Mouse (Mus musculus) MEL (cell line): Measurements from ENCODE around the gene Prdm11. TPM values are rescaled to one million over a fixed set of nuclear protein-coding genes. Genes with fewer than 3 reads are reported as not detected.

Experiments used
- DNase-seq: peaks from one replicate; pipeline ENCODE4 v3.0.0; 2011; ENCODE audit warnings: low read depth, low spot score
- H3K27ac ChIP-seq: 2 replicates; pipeline ENCODE4 v1.5.1; 2012; ENCODE audit warnings: low read depth, mild to moderate bottlenecking, control low read depth, low read length, moderate library complexity; ENCODE audit not compliant: control insufficient read depth
- H3K27me3 ChIP-seq, 2 experiments: fragments of 150-350 bp in 1 of 2; sonication (generic) in 1 of 2; 2 replicates each; pipeline ENCODE4 v1.6.1; 2012; ENCODE audit warnings: low read length in 2 of 2, mild to moderate bottlenecking in 2 of 2, improper control_type of control experiment in 1 of 2, moderate library complexity in 1 of 2; ENCODE audit not compliant: insufficient read depth in 2 of 2, control insufficient read depth in 1 of 2
- H3K36me3 ChIP-seq, 2 experiments: 2 replicates each; pipeline ENCODE4 v1.6.1; 2012 to 2014; ENCODE audit warnings: low read length in 2 of 2, improper control_type of control experiment in 1 of 2, inconsistent platforms in 1 of 2, mild to moderate bottlenecking in 1 of 2; ENCODE audit not compliant: insufficient read depth in 2 of 2, control insufficient read depth in 1 of 2
- H3K4me1 ChIP-seq, 2 experiments: fragments of 150-350 bp in 1 of 2; sonication (generic) in 1 of 2; 2 replicates each; pipeline ENCODE4 v1.6.1; 2012; ENCODE audit warnings: low read length in 2 of 2, improper control_type of control experiment in 1 of 2, mild to moderate bottlenecking in 1 of 2; ENCODE audit not compliant: insufficient read depth in 2 of 2, control insufficient read depth in 1 of 2
- H3K4me3 ChIP-seq, 2 experiments: fragments of 150-350 bp in 1 of 2; sonication (generic) in 1 of 2; 2 replicates each; pipeline ENCODE4 v1.5.1; 2012; ENCODE audit warnings: low read depth in 2 of 2, low read length in 2 of 2, mild to moderate bottlenecking in 2 of 2, moderate library complexity in 2 of 2, control low read depth in 1 of 2, improper control_type of control experiment in 1 of 2; ENCODE audit not compliant: control insufficient read depth in 1 of 2, insufficient read depth in 1 of 2
- H3K79me2 ChIP-seq: 2 replicates; pipeline ENCODE4 v1.6.1; 2012; ENCODE audit warnings: mild to moderate bottlenecking, low read length, moderate library complexity; ENCODE audit not compliant: control insufficient read depth, poor library complexity, insufficient read depth
- H3K9ac ChIP-seq: 2 replicates; pipeline ENCODE4 v1.6.1; 2012; ENCODE audit warnings: low read depth, mild to moderate bottlenecking, control low read depth, low read length, moderate library complexity; ENCODE audit not compliant: control insufficient read depth, poor library complexity, severe bottlenecking
- H3K9me3 ChIP-seq: fragments of 150-350 bp; sonication (generic); replicated peaks from 2 replicates; pipeline ENCODE4 v1.6.1; 2012; ENCODE audit warnings: mild to moderate bottlenecking, low read length, improper control_type of control experiment, moderate library complexity; ENCODE audit not compliant: insufficient read depth
- BHLHE40 ChIP-seq: IDR thresholded peaks from 2 replicates; pipeline ENCODE4 v1.6.1; 2012; ENCODE audit warnings: low read depth, mild to moderate bottlenecking, inconsistent platforms, low read length, improper control_type of control experiment, borderline replicate concordance
- CHD1 ChIP-seq: IDR thresholded peaks from 2 replicates; pipeline ENCODE4 v1.6.1; 2012; ENCODE audit warnings: low read depth, mild to moderate bottlenecking, inconsistent platforms, low read length, improper control_type of control experiment
- CHD2 ChIP-seq: IDR thresholded peaks from 2 replicates; pipeline ENCODE4 v1.6.1; 2011; ENCODE audit warnings: low read length, improper control_type of control experiment
- CTCF ChIP-seq, 3 experiments: IDR thresholded peaks in 2 of 3; conservative IDR thresholded peaks in 1 of 3; 2 replicates each; pipeline ENCODE4 v1.5.1; 2011 to 2012; ENCODE audit warnings: low read length in 3 of 3, low read depth in 2 of 3, mild to moderate bottlenecking in 2 of 3, improper control_type of control experiment in 1 of 3, inconsistent platforms in 1 of 3, mixed read lengths in 1 of 3, moderate library complexity in 1 of 3; ENCODE audit not compliant: control insufficient read depth in 1 of 3, insufficient read depth in 1 of 3, poor library complexity in 1 of 3, severe bottlenecking in 1 of 3
- ELF1 ChIP-seq: IDR thresholded peaks from 2 replicates; pipeline ENCODE4 v1.6.1; 2014; ENCODE audit warnings: low read depth, mild to moderate bottlenecking, inconsistent platforms, low read length, improper control_type of control experiment, moderate library complexity
- EP300 ChIP-seq, 2 experiments: IDR thresholded peaks; 2 replicates each; pipeline ENCODE4 v1.6.1; 2011; ENCODE audit warnings: improper control_type of control experiment in 2 of 2, low read length in 2 of 2, low read depth in 1 of 2, mild to moderate bottlenecking in 1 of 2
- ETS1 ChIP-seq: IDR thresholded peaks from 2 replicates; pipeline ENCODE4 v1.6.1; 2012; ENCODE audit warnings: low read depth, mild to moderate bottlenecking, inconsistent platforms, low read length, improper control_type of control experiment, moderate library complexity
- GABPA ChIP-seq: IDR thresholded peaks from 2 replicates; pipeline ENCODE4 v1.6.1; 2012; ENCODE audit warnings: low read depth, mild to moderate bottlenecking, inconsistent platforms, low read length, improper control_type of control experiment, moderate library complexity
- HCFC1 ChIP-seq: IDR thresholded peaks from 2 replicates; pipeline ENCODE4 v1.6.1; 2012; ENCODE audit warnings: low read depth, mild to moderate bottlenecking, inconsistent platforms, low read length, improper control_type of control experiment, moderate library complexity
- JUND ChIP-seq: IDR thresholded peaks from 2 replicates; pipeline ENCODE4 v1.6.1; 2011; ENCODE audit warnings: low read depth, mild to moderate bottlenecking, improper control_type of control experiment, low read length
- KAT2A ChIP-seq: conservative IDR thresholded peaks from 2 replicates; pipeline ENCODE4 v1.6.1; 2012; ENCODE audit warnings: low read depth, low read length, improper control_type of control experiment, inconsistent platforms
- MAX ChIP-seq: IDR thresholded peaks from 2 replicates; pipeline ENCODE4 v1.6.1; 2011; ENCODE audit warnings: low read length, improper control_type of control experiment
- NELFE ChIP-seq: IDR thresholded peaks from 2 replicates; pipeline ENCODE4 v1.6.1; 2011; ENCODE audit warnings: low read depth, low read length, improper control_type of control experiment
- POLR2AphosphoS2 ChIP-seq: IDR thresholded peaks from 2 replicates; pipeline ENCODE4 v1.6.1; 2011; ENCODE audit warnings: low read length, improper control_type of control experiment
- RCOR1 ChIP-seq: IDR thresholded peaks from 2 replicates; pipeline ENCODE4 v1.6.1; 2012; ENCODE audit warnings: low read depth, mild to moderate bottlenecking, inconsistent platforms, low read length, improper control_type of control experiment
- SIN3A ChIP-seq: IDR thresholded peaks from 2 replicates; pipeline ENCODE4 v1.6.1; 2012; ENCODE audit warnings: low read length, improper control_type of control experiment, inconsistent platforms
- SMC3 ChIP-seq: IDR thresholded peaks from 2 replicates; pipeline ENCODE4 v1.6.1; 2011; ENCODE audit warnings: low read depth, low read length, improper control_type of control experiment
- TAL1 ChIP-seq: IDR thresholded peaks from 2 replicates; pipeline ENCODE4 v1.6.1; 2012; ENCODE audit warnings: mild to moderate bottlenecking, inconsistent platforms, low read length, moderate library complexity, mixed read lengths
- TBP ChIP-seq: IDR thresholded peaks from 2 replicates; pipeline ENCODE4 v1.8.0; 2011; ENCODE audit warnings: low read depth, low read length, improper control_type of control experiment
- TCF12 ChIP-seq: IDR thresholded peaks from 2 replicates; pipeline ENCODE4 v1.6.1; 2014; ENCODE audit warnings: low read depth, mild to moderate bottlenecking, inconsistent platforms, low read length, improper control_type of control experiment, moderate library complexity
- UBTF ChIP-seq: IDR thresholded peaks from 2 replicates; pipeline ENCODE4 v1.6.1; 2012; ENCODE audit warnings: low read depth, mild to moderate bottlenecking, inconsistent platforms, low read length, improper control_type of control experiment, moderate library complexity, borderline replicate concordance; ENCODE audit not compliant: insufficient read depth
- ZC3H11A ChIP-seq: IDR thresholded peaks from 2 replicates; pipeline ENCODE4 v1.6.1; 2012; ENCODE audit warnings: low read depth, mild to moderate bottlenecking, inconsistent platforms, low read length, improper control_type of control experiment
- ZMIZ1 ChIP-seq: IDR thresholded peaks from 2 replicates; pipeline ENCODE4 v1.6.1; 2012; ENCODE audit warnings: low read depth, mild to moderate bottlenecking, inconsistent platforms, low read length, improper control_type of control experiment, moderate library complexity
- polyA plus RNA-seq, 2 experiments: library from polyadenylated mRNA; stranded (reverse) in 1 of 2; unstranded in 1 of 2; fragments of >175 nt in 1 of 2; fragments of >200 nt in 1 of 2; gene quantifications; 2 replicates each; pipeline versions ENCODE4 v1.2.1 to v1.2.4; 2012; ENCODE audit warnings: low replicate concordance in 2 of 2, low read depth in 1 of 2; ENCODE audit not compliant: insufficient read length in 2 of 2, insufficient read depth in 1 of 2, missing spikeins in 1 of 2
- total RNA-seq: library from RNA; depleted of rRNA; stranded (reverse); fragments of 300-350 nt; gene quantifications from 2 replicates; pipeline ENCODE4 v1.2.3, GENCODE M21; 2012

Gene Prdm11
- total and polyA plus RNA-seq, 3 experiments, result 5.5 to 9.2 TPM; not detected in 1

DNA sequence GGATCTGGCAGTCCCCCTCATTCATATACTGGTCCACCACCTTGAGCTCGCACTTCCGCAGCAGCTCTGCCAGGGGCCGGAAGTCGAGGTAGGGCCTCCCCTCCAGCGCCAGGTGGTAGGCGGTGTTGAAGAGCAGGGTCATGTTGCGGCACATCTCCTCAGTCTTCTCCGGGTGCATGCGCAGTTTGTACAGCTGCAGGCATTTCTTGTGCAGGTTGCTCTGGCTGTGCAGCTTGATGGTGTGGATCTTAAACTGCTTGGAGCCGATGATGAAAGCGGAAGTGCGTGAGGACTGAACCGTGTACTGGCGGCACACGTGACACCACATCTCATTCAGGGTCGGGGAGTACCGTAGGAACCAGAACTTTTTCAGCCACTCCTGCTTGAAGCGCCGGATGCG, 72.3 kb downstream of the Prdm11 start:
- Histone ChIP-seq H3K27ac (no peak overlapping the region), H3K4me3 (no peak overlapping the region), H3K9me3 (no peaks in the 10 kb centered on the region), H3K79me2 (no peaks in the 10 kb centered on the region), H3K27me3 (no peaks in the 10 kb centered on the region), H3K4me1 (peaks cover 5 to 9% of the 10 kb centered on the region in 2 experiments; a peak in 3 of 4 replicates), H3K36me3 (peaks cover 0 to 9% of the 10 kb centered on the region in 2 experiments; a peak in 2 of 4 replicates), H3K9ac (no peak overlapping the region)
- TF ChIP-seq ZMIZ1 (no peak), RCOR1 (no peak), MAX (no peak), ZC3H11A (no peak), SIN3A (no peak), NELFE (no peak), ELF1 (no peak), CHD1 (no peak), SMC3 (no peak), CTCF (IDR thresholded peaks at IDR 0.05 in 2 of 3, conservative IDR thresholded peaks at IDR 0.05 in 1 of 3; ENCODE audit: control insufficient read depth in 1 of 3, insufficient read depth in 1 of 3, low read depth in 2 of 3, low read length in 3 of 3, poor library complexity in 1 of 3, severe bottlenecking in 1 of 3) (no peak), CHD2 (no peak)
- no peak for DNase-seq

DNA sequence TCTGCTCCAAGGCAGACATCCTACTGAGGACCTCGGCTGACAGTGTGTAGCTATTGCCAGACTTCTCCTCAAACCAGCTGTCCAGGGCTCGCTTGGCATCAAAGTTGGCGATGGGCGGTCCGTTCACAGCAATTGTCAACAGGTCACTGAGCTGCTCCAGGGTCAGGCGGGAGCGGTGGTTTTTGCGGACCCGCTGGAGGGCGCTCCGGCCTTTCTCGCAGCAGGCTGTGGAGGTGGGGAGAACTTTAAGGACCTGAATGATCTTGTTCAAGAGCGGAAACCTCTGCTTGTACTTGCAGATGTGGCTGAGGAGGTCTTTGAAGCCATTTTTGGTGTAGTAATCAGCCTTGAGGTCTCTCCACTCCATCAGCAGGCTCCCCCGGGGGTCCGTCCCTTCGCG, 73.9 kb downstream of the Prdm11 start:
- H3K27me3 ChIP-seq, result no peaks in the 10 kb centered on the region
- peaks cover 5 to 9% of the 10 kb centered on the region in 2 experiments; a peak in 3 of 4 replicates for H3K4me1 ChIP-seq
- H3K4me3 ChIP-seq, result no peak overlapping the region
- no peak overlapping the region for H3K9ac ChIP-seq
- no peak overlapping the region for H3K27ac ChIP-seq
- no peaks in the 10 kb centered on the region for H3K79me2 ChIP-seq
- no peak for DNase-seq
- no peak for TF ChIP-seq CTCF (IDR thresholded peaks at IDR 0.05 in 2 of 3, conservative IDR thresholded peaks at IDR 0.05 in 1 of 3; ENCODE audit: control insufficient read depth in 1 of 3, insufficient read depth in 1 of 3, low read depth in 2 of 3, low read length in 3 of 3, poor library complexity in 1 of 3, severe bottlenecking in 1 of 3)
- no peak for TF ChIP-seq TBP
- no peak for TF ChIP-seq GABPA
- TF ChIP-seq ZC3H11A, result no peak
- TF ChIP-seq TAL1, result no peak
- TF ChIP-seq SMC3, result no peak
- no peak for TF ChIP-seq SIN3A
- TF ChIP-seq ETS1, result no peak
- TF ChIP-seq KAT2A, result no peak
- TF ChIP-seq HCFC1, result no peak
- no peak for TF ChIP-seq EP300 (IDR thresholded peaks at IDR 0.05; ENCODE audit: low read depth in 1 of 2, low read length in 2 of 2)
- no peak for TF ChIP-seq CHD2
- TF ChIP-seq ELF1, result no peak
- no peak for TF ChIP-seq BHLHE40
- no peak for TF ChIP-seq UBTF
- TF ChIP-seq ZMIZ1, result no peak
- TF ChIP-seq POLR2AphosphoS2, result no peak
- TF ChIP-seq JUND, result no peak
- TF ChIP-seq TCF12, result no peak
- TF ChIP-seq, all 39 proteins: peak for 0
- Histone ChIP-seq H3K9me3 (no peaks in the 10 kb centered on the region), H3K36me3 (peaks cover 0 to 9% of the 10 kb centered on the region in 2 experiments; a peak in 2 of 4 replicates)
